Mouse (Mus musculus) intestine, embryonic 14.5 days (tissue): ENCODE results near the gene Zfp941. TPM values are rescaled to one million over a fixed set of nuclear protein-coding genes. Genes with fewer than 3 reads are reported as not detected.

Source experiments
- ATAC-seq: fragments of 200-750 bp; cut with Nextera tagmentation; replicated peaks from 2 replicates; pipeline ENCODE4 v1.8.0; 2017; ENCODE audit warnings: low read depth, moderate number of reproducible peaks, moderate TSS enrichment, moderate library complexity; ENCODE audit not compliant: low FRiP score, low TSS enrichment
- DNase-seq: peaks from one replicate; pipeline ENCODE4 v3.0.0-alpha.2; 2018; ENCODE audit warnings: low spot score
- H3K27ac ChIP-seq: fragments of 300-500 bp; sonication (generic); 2 replicates; pipeline ENCODE4 v1.5.1; 2014; ENCODE audit warnings: low read depth, mild to moderate bottlenecking, control low read depth
- H3K27me3 ChIP-seq: fragments of 300-500 bp; sonication (generic); replicated peaks from 2 replicates; pipeline ENCODE4 v1.6.1; 2014; ENCODE audit warnings: low read length, control low read depth; ENCODE audit not compliant: control insufficient read depth, insufficient read depth
- H3K36me3 ChIP-seq: fragments of 300-500 bp; sonication (generic); 2 replicates; pipeline ENCODE4 v1.6.1; 2014; ENCODE audit warnings: low read length, control low read depth; ENCODE audit not compliant: control insufficient read depth, insufficient read depth
- H3K4me1 ChIP-seq: fragments of 300-500 bp; sonication (generic); replicated peaks from 2 replicates; pipeline ENCODE4 v1.6.1; 2014; ENCODE audit warnings: low read length, control low read depth, mixed read lengths; ENCODE audit not compliant: control insufficient read depth, insufficient read depth
- H3K4me2 ChIP-seq: fragments of 300-500 bp; sonication (generic); 2 replicates; pipeline ENCODE4 v1.6.1; 2014; ENCODE audit warnings: low read length
- H3K4me3 ChIP-seq: fragments of 300-500 bp; sonication (generic); 2 replicates; pipeline ENCODE4 v1.5.1; 2014; ENCODE audit warnings: low read depth, low read length, control low read depth, mixed read lengths
- H3K9ac ChIP-seq: fragments of 300-500 bp; sonication (generic); 2 replicates; pipeline ENCODE4 v1.6.1; 2014; ENCODE audit warnings: mild to moderate bottlenecking, low read length
- H3K9me3 ChIP-seq: fragments of 300-500 bp; sonication (generic); 2 replicates; pipeline ENCODE4 v1.6.1; 2016; ENCODE audit warnings: low read length, control low read depth; ENCODE audit not compliant: control insufficient read depth
- WGBS: fragments of 180-500 bp; shearing (Covaris S2); extraction: QIAGEN DNeasy Blood & Tissue Kit; methylation state at CpG from one replicate; pipeline ENCODE4 v1.1.7; 2014; 5-methylcytosine and 5-hydroxymethylcytosine counted together
- polyA plus RNA-seq: library from polyadenylated mRNA; unstranded; fragments of >200 nt; fragmentation: Nextera tagmentation; extraction: Ambion mirVana; gene quantifications from 2 replicates; pipeline ENCODE4 v1.2.1, GENCODE M21; 2014

The Zfp941 gene
- polyA plus RNA-seq, 1 experiment from 2014 or later: 2.8 TPM

- H3K36me3 ChIP-seq: no peaks in the 10 kb centered on the region
- H3K4me3 ChIP-seq: no peak within 1 kb of the TSS
- no peak within 1 kb of the TSS for H3K27ac ChIP-seq
- 37% methylated on average over 20 of the region's 20 CpGs for WGBS
- ATAC-seq (peak; percentile 47; the same call in 1 of the 2 replicates), DNase-seq (no peak)
- H3K9me3 ChIP-seq: no peaks in the 10 kb centered on the region
- no peak within 1 kb of the TSS for H3K9ac ChIP-seq
- H3K27me3 ChIP-seq: no peaks in the 10 kb centered on the region
- no peaks in the 10 kb centered on the region for H3K4me1 ChIP-seq
- H3K4me2 ChIP-seq: no peak within 1 kb of the TSS
Observed at GRCm38 (mm10) chr7:140834968-140835757, 13.2 kb upstream of the Zfp941 start, which contains the start of gene Urah. TSS of gene Urah (plus strand) at chr7:140835018.

- Histone ChIP-seq H3K4me2 (no peak overlapping the region), H3K27me3 (no peaks in the 10 kb centered on the region), H3K4me3 (no peak overlapping the region), H3K9ac (no peak overlapping the region), H3K9me3 (no peaks in the 10 kb centered on the region), H3K36me3 (no peaks in the 10 kb centered on the region), H3K4me1 (no peaks in the 10 kb centered on the region), H3K27ac (no peak overlapping the region)
- no peak for ATAC-seq
- DNase-seq: no peak
- 81% methylated on average over 4 of the region's 4 CpGs for WGBS
Observed at GRCm38 (mm10) chr7:140833341-140833740, 11.4 kb upstream of the Zfp941 start.

GRCm38 (mm10) chr7:140831447-140831846, 9.5 kb upstream of the Zfp941 start:
- H3K9me3 ChIP-seq: no peaks in the 10 kb centered on the region
- no peak for ATAC-seq

GRCm38 (mm10) chr7:140828171-140828881, 6.3 kb upstream of the Zfp941 start:
- Histone ChIP-seq H3K36me3 (no peaks in the 10 kb centered on the region), H3K4me2 (no peak overlapping the region), H3K9ac (no peak overlapping the region), H3K4me1 (no peaks in the 10 kb centered on the region), H3K27me3 (no peaks in the 10 kb centered on the region), H3K9me3 (no peaks in the 10 kb centered on the region), H3K27ac (no peak overlapping the region), H3K4me3 (no peak overlapping the region)
- 31% methylated on average over 8 of the region's 8 CpGs for WGBS
- ATAC-seq (peak; percentile 53; the same call in 1 of the 2 replicates), DNase-seq (no peak)

More at GRCm38 (mm10) chr7:140831447-140831846, 9.5 kb upstream of the Zfp941 start:
- no peaks in the 10 kb centered on the region for H3K36me3 ChIP-seq
- no peak for DNase-seq
- no peak overlapping the region for H3K9ac ChIP-seq
- no peak overlapping the region for H3K27ac ChIP-seq
- 67% methylated on average over 6 of the region's 6 CpGs for WGBS
- no peak overlapping the region for H3K4me2 ChIP-seq
- H3K4me3 ChIP-seq: no peak overlapping the region
- H3K4me1 ChIP-seq: no peaks in the 10 kb centered on the region
- no peaks in the 10 kb centered on the region for H3K27me3 ChIP-seq

- Histone ChIP-seq H3K9ac (no peak overlapping the region), H3K4me1 (0 out of 2 replicates have a peak, but pooled peaks cover 3% of the 10 kb centered on the region), H3K9me3 (no peaks in the 10 kb centered on the region), H3K4me3 (no peak overlapping the region), H3K27me3 (no peaks in the 10 kb centered on the region), H3K36me3 (no peaks in the 10 kb centered on the region), H3K4me2 (no peak overlapping the region), H3K27ac (no peak overlapping the region)
- DNase-seq: no peak
- ATAC-seq: no peak
- WGBS: 94% methylated on average over 4 of the region's 4 CpGs
Observed at GRCm38 (mm10) chr7:140822731-140823130, 753 bp upstream of the Zfp941 start.

- DNase-seq: no peak
- WGBS: 55% methylated on average over 5 of the region's 5 CpGs
- peak; percentile 18; the same call in 1 of the 2 replicates for ATAC-seq
- Histone ChIP-seq H3K4me3 (peak overlapping the region; percentile 37), H3K36me3 (no peaks in the 10 kb centered on the region), H3K27me3 (no peaks in the 10 kb centered on the region), H3K4me2 (peak overlapping the region; percentile 63), H3K9me3 (no peaks in the 10 kb centered on the region), H3K9ac (no peak overlapping the region), H3K4me1 (0 out of 2 replicates have a peak, but pooled peaks cover 3% of the 10 kb centered on the region), H3K27ac (no peak overlapping the region)
Observed at GRCm38 (mm10) chr7:140821305-140821652, 699 bp downstream of the Zfp941 start.

GRCm38 (mm10) chr7:140820173-140820572, 1.8 kb downstream of the Zfp941 start:
- Histone ChIP-seq H3K9ac (no peak overlapping the region), H3K27me3 (no peaks in the 10 kb centered on the region), H3K4me2 (no peak overlapping the region), H3K36me3 (no peaks in the 10 kb centered on the region), H3K9me3 (no peaks in the 10 kb centered on the region), H3K27ac (no peak overlapping the region), H3K4me3 (no peak overlapping the region), H3K4me1 (0 out of 2 replicates have a peak, but pooled peaks cover 3% of the 10 kb centered on the region)
- DNase-seq (peak; percentile 39), ATAC-seq (no peak)
- WGBS: 68% methylated on average over 4 of the region's 4 CpGs

GRCm38 (mm10) chr7:140812850-140813249, 9.1 kb downstream of the Zfp941 start:
- WGBS: 86% methylated on average over 12 of the region's 12 CpGs
- Histone ChIP-seq H3K4me2 (no peak overlapping the region), H3K36me3 (peaks cover 6% of the 10 kb centered on the region; the same call in 1 of the 2 replicates), H3K4me3 (no peak overlapping the region), H3K27me3 (no peaks in the 10 kb centered on the region), H3K27ac (no peak overlapping the region), H3K9me3 (no peaks in the 10 kb centered on the region), H3K4me1 (no peaks in the 10 kb centered on the region), H3K9ac (no peak overlapping the region)
- ATAC-seq: no peak
- peak; percentile 18 for DNase-seq
